ENCODE assay signal across 9 mouse cellular contexts in genomic region chr7:4547221-4547641, GRCm38 (mm10). TPM values are rescaled to one million over a fixed set of nuclear protein-coding genes. Genes with fewer than 3 reads are reported as not detected.
A peak's percentile ranks its signal among the peaks of the same experiment; 100 is the strongest.
DNase-seq lines count a peak whose midpoint lies in the region; ATAC-seq and TF ChIP-seq lines count a peak whose summit lies in the region.
"Had no signal": no experiment of that assay in that cellular context is flagged by ENCODE, and none has a peak within 500 bp of the region (broad histone marks: within the 10 kb centered on the region; RNA-seq: fewer than 3 reads in every experiment).

Gene Syt5, minus strand, starts transcription at chr7:4547541.

- peak within 1 kb of the TSS; percentile 65 for H3K4me2 ChIP-seq in heart, embryonic 12.5 days
- peak within 1 kb of the TSS; percentile 75 for H3K4me2 ChIP-seq in forebrain, embryonic 12.5 days
- H3K4me2 ChIP-seq in liver, postnatal 0 days (ENCODE audit: low read depth, low read length): peak within 1 kb of the TSS; percentile 48
- H3K4me2 ChIP-seq in stomach, embryonic 15.5 days: peak within 1 kb of the TSS; percentile 79

- no peak for TF ChIP-seq EP300 in liver, postnatal 0 days (IDR thresholded peaks at IDR 0.05; ENCODE audit: low read depth)

- no peaks in the 10 kb centered on the region for H3K36me3 ChIP-seq in heart, embryonic 12.5 days
- H3K36me3 ChIP-seq in forebrain, embryonic 12.5 days (replicated peaks): 0 out of 2 replicates have a peak, but pooled peaks cover 6% of the 10 kb centered on the region
- H3K36me3 ChIP-seq in liver, postnatal 0 days (replicated peaks; ENCODE audit: insufficient read depth, low read length): no peaks in the 10 kb centered on the region
- H3K36me3 ChIP-seq in stomach, embryonic 15.5 days: no peaks in the 10 kb centered on the region

- intact Hi-C loops in heart, postnatal 25 days (cut with DNase I): no loop called here

- WGBS in heart, embryonic 12.5 days: 7% methylated on average over 32 of the region's 33 CpGs
- WGBS in forebrain, embryonic 12.5 days: 7% methylated on average over 25 of the region's 33 CpGs
- 8% methylated on average over 33 of the region's 33 CpGs for WGBS in liver, postnatal 0 days (ENCODE audit: insufficient replicate concordance)
- WGBS in stomach, embryonic 15.5 days: 4% methylated on average over 32 of the region's 33 CpGs

- DNase-seq in heart, postnatal 25 days (ENCODE audit: low spot score): no peak
- peak; percentile 67 for DNase-seq in R1 (ENCODE audit: low read depth, low spot score)
- DNase-seq in layer of hippocampus, adult 2 months (ENCODE audit: low spot score in 2 of 2): peak; percentile 66 to 71
- no peak for DNase-seq in liver, postnatal 0 days
- no peak for DNase-seq in adrenal gland, adult (ENCODE audit: inconsistent age in 2 of 2, low spot score in 1 of 2)

- no peak for ATAC-seq in heart, embryonic 12.5 days (ENCODE audit: insufficient number of reproducible peaks, low FRiP score)
- ATAC-seq in forebrain, embryonic 12.5 days (ENCODE audit: low FRiP score): peak; percentile 71
- ATAC-seq in liver, postnatal 0 days: no peak
- ATAC-seq in stomach, embryonic 15.5 days (ENCODE audit: insufficient read depth, low FRiP score, low read depth): peak; percentile 59; the same call in 1 of the 2 replicates

- H3K27ac ChIP-seq in heart, embryonic 12.5 days (ENCODE audit: poor library complexity, severe bottlenecking): no peak within 1 kb of the TSS
- peak within 1 kb of the TSS; percentile 78 for H3K27ac ChIP-seq in forebrain, embryonic 12.5 days
- H3K27ac ChIP-seq in layer of hippocampus, adult 2 months: peak within 1 kb of the TSS; percentile 98
- no peak within 1 kb of the TSS for H3K27ac ChIP-seq in liver, postnatal 0 days (ENCODE audit: low read depth)
- no peak within 1 kb of the TSS for H3K27ac ChIP-seq in stomach, embryonic 15.5 days

- TF ChIP-seq CTCF in layer of hippocampus, adult 2 months (conservative IDR thresholded peaks at IDR 0.05): no peak
- no peak for TF ChIP-seq CTCF in liver, postnatal 0 days (IDR thresholded peaks at IDR 0.05; ENCODE audit: low read depth)

- peaks cover 15% of the 10 kb centered on the region for H3K4me1 ChIP-seq in heart, embryonic 12.5 days (replicated peaks)
- H3K4me1 ChIP-seq in forebrain, embryonic 12.5 days: peaks cover 22% of the 10 kb centered on the region
- peaks cover 3% of the 10 kb centered on the region; the same call in 1 of the 2 replicates for H3K4me1 ChIP-seq in liver, postnatal 0 days (ENCODE audit: insufficient read depth)
- peaks cover 5% of the 10 kb centered on the region; the same call in 1 of the 2 replicates for H3K4me1 ChIP-seq in stomach, embryonic 15.5 days

- H3K4me3 ChIP-seq in heart, embryonic 12.5 days: peak within 1 kb of the TSS; percentile 37
- peak within 1 kb of the TSS; percentile 49 for H3K4me3 ChIP-seq in forebrain, embryonic 12.5 days (replicated peaks)
- H3K4me3 ChIP-seq in layer of hippocampus, adult 2 months: peak within 1 kb of the TSS; percentile 72
- no peak within 1 kb of the TSS for H3K4me3 ChIP-seq in liver, postnatal 0 days (ENCODE audit: low read depth, low read length)
- H3K4me3 ChIP-seq in stomach, embryonic 15.5 days (replicated peaks): peak within 1 kb of the TSS; percentile 32

- H3K9me3 ChIP-seq in heart, embryonic 12.5 days (replicated peaks): no peaks in the 10 kb centered on the region
- no peaks in the 10 kb centered on the region for H3K9me3 ChIP-seq in forebrain, embryonic 12.5 days
- no peaks in the 10 kb centered on the region for H3K9me3 ChIP-seq in liver, postnatal 0 days (ENCODE audit: low read length)
- no peaks in the 10 kb centered on the region for H3K9me3 ChIP-seq in stomach, embryonic 15.5 days

- no peak within 1 kb of the TSS; the same call in 1 of the 2 replicates for H3K9ac ChIP-seq in heart, embryonic 12.5 days
- peak within 1 kb of the TSS; percentile 56 for H3K9ac ChIP-seq in forebrain, embryonic 12.5 days
- no peak within 1 kb of the TSS for H3K9ac ChIP-seq in liver, postnatal 0 days (replicated peaks)
- no peak within 1 kb of the TSS for H3K9ac ChIP-seq in stomach, embryonic 15.5 days

- peaks cover 47% of the 10 kb centered on the region for H3K27me3 ChIP-seq in heart, embryonic 12.5 days (replicated peaks)
- H3K27me3 ChIP-seq in forebrain, embryonic 12.5 days: peaks cover 4% of the 10 kb centered on the region
- no peaks in the 10 kb centered on the region for H3K27me3 ChIP-seq in liver, postnatal 0 days (ENCODE audit: insufficient read depth, low read length)
- H3K27me3 ChIP-seq in stomach, embryonic 15.5 days (replicated peaks): 0 out of 2 replicates have a peak, but pooled peaks cover 4% of the 10 kb centered on the region

RNA-seq across cellular contexts. Expression of gene Syt5, which starts in this region (rescaled TPM):
- polyA plus RNA-seq in heart, embryonic 12.5 days (2016; fragmentation: Nextera tagmentation; extraction: Ambion mirVana): 1.4 and 1.6 TPM in 2 replicates
- 1 to 10 TPM in 1 of 2 experiments, under 1 TPM in 1; 0.94 to 1.1 TPM for total RNA-seq in heart, postnatal 25 days (2021)
- polyA plus RNA-seq in forebrain, embryonic 12.5 days (2016; fragmentation: Nextera tagmentation; extraction: Ambion mirVana): 34.6 and 35.2 TPM in 2 replicates
- 100 to 1,000 TPM; 199 to 217 TPM for total RNA-seq in layer of hippocampus, adult 2 months (2021)
- 0.09 TPM in 2 replicates for polyA plus RNA-seq in liver, postnatal 0 days (2015; fragmentation: Nextera tagmentation; extraction: Ambion mirVana)
- polyA plus RNA-seq in stomach, embryonic 15.5 days (2015; fragmentation: Nextera tagmentation; extraction: Ambion mirVana): 7.4 and 7.9 TPM in 2 replicates
- total RNA-seq: MEL had no signal

Comparison
In these comparisons a context has a peak if more than half of its experiments do, and no peak if none do; other contexts are left out.
1. RNA of gene Syt5 (total RNA-seq): 199 to 217 TPM in layer of hippocampus, adult 2 months; 0.94 to 1.1 TPM in heart, postnatal 25 days; every median in the first group is over 10 times any median in the second.
2. ATAC-seq: peak in forebrain, embryonic 12.5 days (single experiment) and stomach, embryonic 15.5 days (single experiment); none in heart, embryonic 12.5 days (single experiment) and liver, postnatal 0 days (single experiment).
3. H3K27ac ChIP-seq: peak in forebrain, embryonic 12.5 days (single experiment) and layer of hippocampus, adult 2 months (single experiment); none in heart, embryonic 12.5 days (single experiment), liver, postnatal 0 days (single experiment) and stomach, embryonic 15.5 days (single experiment).
4. DNase-seq: peak in R1 (single experiment) and layer of hippocampus, adult 2 months (2 of 2); none in heart, postnatal 25 days (single experiment), liver, postnatal 0 days (single experiment) and adrenal gland, adult (0 of 2).
5. Peak in every context shown above with its lines, with median percentiles within 50 percentile points of each other: H3K4me2 ChIP-seq.